Mouse (Mus musculus) lung, adult 2 months (tissue): ENCODE data around the gene Numbl. TPM values are rescaled to one million over a fixed set of nuclear protein-coding genes. Genes with fewer than 3 reads are reported as not detected.
"Not testable (repeated sequence)": the region's sequence is repeated elsewhere in the genome, so short reads cannot be mapped to it uniquely, and the experiment has no call there.

ENCODE experiments used
- DNase-seq: peaks from one replicate; pipeline ENCODE4 v3.0.0; 2022
- H3K4me1 ChIP-seq: fragments of 200-500 bp; 2 replicates; pipeline ENCODE4 v1.6.1; 2011; ENCODE audit warnings: low read length; ENCODE audit not compliant: control insufficient read depth, insufficient read depth
- H3K4me3 ChIP-seq: fragments of 200-500 bp; replicated peaks from 2 replicates; pipeline ENCODE3; 2011; ENCODE audit warnings: low read depth, mild to moderate bottlenecking, control low read depth, low read length; ENCODE audit errors: extremely low read depth
- CTCF ChIP-seq: fragments of 200-500 bp; IDR thresholded peaks from 2 replicates; pipeline ENCODE4 v1.5.1; 2011; ENCODE audit warnings: mild to moderate bottlenecking, low read length, control low read depth; ENCODE audit not compliant: insufficient read depth
- POLR2A ChIP-seq: fragments of 200-500 bp; IDR thresholded peaks from 2 replicates; pipeline ENCODE4 v1.6.1; 2011; ENCODE audit warnings: low read depth, mild to moderate bottlenecking, control low read depth, low read length, borderline replicate concordance; ENCODE audit errors: extremely low read depth
- WGBS: fragments of 180-500 bp; shearing (Covaris S2); methylation state at CpG from one replicate; pipeline ENCODE4 v1.1.7; 2018; 5-methylcytosine and 5-hydroxymethylcytosine counted together
- polyA plus RNA-seq: library from polyadenylated mRNA; depleted of rRNA; stranded (reverse); fragments of >200 nt; gene quantifications from 2 replicates; pipeline ENCODE4 v1.2.3, GENCODE M21; 2012

Gene Numbl
- polyA plus RNA-seq, 1 experiment: 33.0 TPM

DNA sequence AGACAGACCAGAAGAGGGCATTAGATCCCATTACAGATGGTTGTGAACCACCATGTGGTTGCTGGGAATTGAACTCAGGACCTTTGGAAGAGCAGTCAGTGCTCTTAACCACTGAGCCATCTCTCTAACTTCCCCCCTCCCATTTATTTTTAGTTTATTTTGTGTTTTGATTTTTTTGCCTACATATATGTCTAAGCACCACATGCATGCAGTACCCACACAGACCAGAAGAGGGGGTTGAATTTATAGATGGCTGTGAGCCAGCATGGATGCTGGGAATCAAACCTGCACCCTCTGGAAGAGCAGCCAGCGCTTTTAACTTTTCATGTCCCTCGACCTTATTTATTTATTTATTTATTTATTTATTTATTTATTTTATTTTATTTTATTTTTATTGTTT is 14.1 kb upstream of the Numbl start:
- not testable (repeated sequence) for H3K4me1 ChIP-seq, H3K4me3 ChIP-seq, DNase-seq
- WGBS: 88% methylated on average over 2 of the region's 2 CpGs
- peak; percentile 40 for TF ChIP-seq CTCF

DNA sequence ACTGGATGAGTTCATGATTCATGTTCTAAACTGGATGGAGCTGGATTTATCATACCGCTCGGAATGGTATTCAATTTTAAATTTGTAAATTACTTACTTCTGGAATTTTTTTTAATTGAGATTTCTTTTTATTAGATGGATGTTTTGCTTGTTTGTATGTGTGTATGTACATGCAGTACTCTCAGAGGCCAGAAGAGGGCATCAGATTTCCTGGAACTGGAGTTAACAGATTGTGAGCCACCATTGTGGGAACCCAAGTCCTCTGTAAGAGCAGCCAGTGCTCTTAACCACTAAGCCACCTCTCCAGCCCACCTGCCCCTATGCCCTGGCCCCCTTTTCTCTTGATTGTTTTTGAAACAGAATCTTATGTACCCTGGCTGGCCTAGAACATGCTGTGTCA is 9.1 kb upstream of the Numbl start:
- TF ChIP-seq POLR2A (no peak), CTCF (no peak)
- DNase-seq: no peak
- Histone ChIP-seq H3K4me3 (no peak overlapping the region), H3K4me1 (no peaks in the 10 kb centered on the region)
- WGBS: 97% methylated on average over 2 of the region's 2 CpGs

DNA sequence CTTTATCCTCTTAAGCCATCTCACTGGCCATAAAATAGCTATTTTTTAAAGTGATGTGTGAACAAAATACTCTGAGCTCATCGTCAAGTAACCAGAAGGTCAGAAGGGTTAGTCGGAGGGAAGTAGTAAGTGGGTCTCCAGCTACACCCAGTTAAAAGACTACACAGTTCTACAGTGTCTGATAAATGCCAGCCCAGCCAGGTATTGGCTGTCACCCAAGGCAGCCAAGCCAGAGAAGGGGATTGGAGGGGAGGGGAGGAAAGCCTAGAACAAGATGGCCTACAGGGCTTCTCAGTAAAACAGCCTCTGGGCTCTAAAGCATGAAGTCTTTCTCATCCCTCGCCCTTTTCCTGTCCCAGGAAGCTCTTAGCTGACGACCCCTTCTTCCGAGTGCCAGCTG is 8.3 kb upstream of the Numbl start:
- TF ChIP-seq POLR2A: no peak
- TF ChIP-seq CTCF: no peak
- DNase-seq: no peak
- WGBS: 71% methylated on average over 5 of the region's 5 CpGs
- no peaks in the 10 kb centered on the region for H3K4me1 ChIP-seq
- H3K4me3 ChIP-seq: no peak overlapping the region

DNA sequence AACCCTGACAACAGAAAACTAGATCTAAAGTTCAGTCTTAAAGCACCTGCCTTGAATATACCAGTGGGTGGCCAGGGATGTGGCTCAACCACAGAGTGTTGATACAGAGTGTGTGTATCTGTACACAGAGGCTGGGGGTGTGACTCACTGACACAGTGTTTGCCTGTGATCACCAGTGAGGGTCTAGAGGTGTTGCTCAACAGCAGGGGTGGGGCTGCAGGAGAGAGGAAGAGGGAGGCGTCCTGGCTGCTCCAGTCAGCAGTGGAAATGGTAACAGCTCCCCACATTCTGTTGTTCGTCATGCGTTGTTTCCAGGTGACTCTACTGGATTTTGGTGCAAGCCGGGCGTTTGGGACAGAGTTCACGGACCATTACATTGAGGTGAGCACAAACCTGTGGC is 6.3 kb upstream of the Numbl start:
- 61% methylated on average over 6 of the region's 6 CpGs for WGBS
- Histone ChIP-seq H3K4me3 (peak overlapping the region; percentile 27), H3K4me1 (no peaks in the 10 kb centered on the region)
- DNase-seq: peak; percentile 40
- no peak for TF ChIP-seq CTCF
- TF ChIP-seq POLR2A: no peak

DNA sequence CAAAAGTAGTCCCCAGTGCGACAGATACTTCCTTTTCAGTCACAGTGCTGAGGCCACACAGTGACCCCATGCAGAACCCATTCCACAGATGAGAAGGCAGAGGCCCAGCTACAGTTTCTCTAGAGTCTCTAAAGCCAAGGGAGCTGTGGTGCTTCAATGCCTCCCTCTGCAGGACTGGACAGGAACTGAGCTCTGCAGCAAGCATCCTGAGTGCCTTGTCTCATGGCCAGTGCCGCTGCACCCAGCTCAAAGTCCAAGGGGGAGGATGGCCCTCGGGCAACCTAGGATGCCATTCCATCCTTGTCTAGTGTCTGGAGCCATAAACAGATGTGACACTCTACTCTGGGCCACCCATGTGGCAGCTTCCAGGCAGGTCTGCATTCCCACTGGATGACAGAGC is 2.5 kb upstream of the Numbl start:
- no peaks in the 10 kb centered on the region for H3K4me1 ChIP-seq
- WGBS: 65% methylated on average over 3 of the region's 3 CpGs
- no peak for DNase-seq
- TF ChIP-seq CTCF (peak; percentile 62), POLR2A (no peak)
- no peak overlapping the region for H3K4me3 ChIP-seq

DNA sequence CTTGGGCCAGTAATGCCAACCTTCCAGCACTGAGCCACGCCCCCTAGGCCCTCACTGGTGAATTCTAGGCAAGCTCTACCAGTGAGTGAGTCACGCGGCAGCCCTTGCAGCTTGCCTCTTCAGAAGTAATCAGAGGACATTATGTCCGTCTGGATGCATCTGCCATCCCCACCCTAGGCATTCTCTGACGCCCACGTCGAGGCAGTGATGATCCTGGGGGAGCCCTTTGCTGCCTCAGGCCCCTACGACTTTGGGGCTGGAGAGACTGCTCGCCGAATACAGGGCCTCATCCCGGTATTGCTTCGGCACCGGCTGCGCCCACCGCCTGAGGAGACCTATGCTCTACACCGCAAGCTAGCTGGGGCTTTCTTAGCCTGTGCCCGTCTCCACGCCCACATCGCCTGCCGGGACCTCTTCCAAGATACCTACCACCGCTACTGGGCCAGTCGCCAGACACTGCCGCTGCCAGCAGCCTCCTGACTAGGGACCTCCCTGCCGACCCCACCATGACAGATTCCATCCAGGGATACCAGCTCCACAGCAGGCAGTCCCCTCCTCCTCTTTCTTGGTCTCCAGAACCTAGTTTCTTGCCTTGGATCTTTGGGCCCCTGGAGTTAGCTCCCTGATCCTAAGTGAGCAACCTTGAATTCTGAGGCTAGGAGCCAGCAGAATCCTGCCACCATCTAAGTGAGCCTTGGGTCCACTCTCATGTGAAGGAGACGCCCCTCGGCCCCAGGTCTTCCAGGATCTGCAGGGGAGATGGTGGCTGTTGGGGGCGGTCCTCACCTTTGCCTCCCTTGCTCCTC is 984 bp upstream of the Numbl start:
- no peak overlapping the region for H3K4me3 ChIP-seq
- peak; percentile 47 for DNase-seq
- no peaks in the 10 kb centered on the region for H3K4me1 ChIP-seq
- WGBS: 44% methylated on average over 27 of the region's 27 CpGs
- no peak for TF ChIP-seq CTCF
- no peak for TF ChIP-seq POLR2A

DNA sequence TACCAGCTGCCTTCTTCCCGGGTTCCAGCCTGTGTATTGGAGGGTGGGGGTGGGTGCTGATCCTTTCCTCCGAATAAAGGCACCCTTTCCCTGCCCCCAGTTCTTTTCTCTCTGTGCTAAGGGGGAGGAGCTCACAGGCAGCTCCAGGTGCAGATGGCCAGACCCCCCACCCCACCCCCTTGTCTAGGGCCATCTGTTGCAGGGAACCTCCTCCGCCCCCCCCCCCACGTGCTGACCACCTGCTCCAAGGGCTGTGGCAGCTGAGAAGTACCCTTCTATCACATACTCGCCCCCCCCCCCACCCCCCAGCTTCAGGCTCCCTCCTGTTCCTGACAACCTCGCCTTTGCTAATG is 405 bp upstream of the Numbl start:
- no peaks in the 10 kb centered on the region for H3K4me1 ChIP-seq
- no peak for DNase-seq
- H3K4me3 ChIP-seq: peak overlapping the region; percentile 79
- no peak for TF ChIP-seq CTCF
- TF ChIP-seq POLR2A: no peak
- WGBS: 14% methylated on average over 5 of the region's 6 CpGs

DNA sequence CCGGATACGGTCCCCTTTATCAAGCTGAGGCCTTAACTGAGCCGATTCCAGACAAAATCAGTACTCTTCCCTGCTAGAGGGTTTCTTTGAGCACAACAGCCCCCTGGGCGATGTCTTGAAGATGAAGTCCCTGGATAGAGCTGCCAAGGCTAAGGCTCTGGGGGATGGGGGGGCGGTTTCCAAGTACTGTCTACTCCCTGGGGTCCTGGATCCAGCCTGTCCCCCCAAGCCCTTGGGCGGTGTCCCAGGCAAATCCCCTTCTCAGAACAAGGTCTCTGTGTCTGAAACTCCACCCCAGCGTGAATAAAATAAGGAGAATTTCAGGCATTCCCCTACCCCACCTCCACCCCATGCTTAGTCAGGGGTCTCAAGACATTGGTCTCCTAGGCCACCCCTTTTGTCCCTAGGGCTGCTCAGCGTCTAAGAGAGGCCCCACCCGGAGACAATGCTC is 1.1 kb downstream of the Numbl start:
- DNase-seq: no peak
- 14% methylated on average over 9 of the region's 9 CpGs for WGBS
- Histone ChIP-seq H3K4me1 (no peaks in the 10 kb centered on the region), H3K4me3 (peak overlapping the region; percentile 51)
- TF ChIP-seq CTCF (no peak), POLR2A (no peak)

DNA sequence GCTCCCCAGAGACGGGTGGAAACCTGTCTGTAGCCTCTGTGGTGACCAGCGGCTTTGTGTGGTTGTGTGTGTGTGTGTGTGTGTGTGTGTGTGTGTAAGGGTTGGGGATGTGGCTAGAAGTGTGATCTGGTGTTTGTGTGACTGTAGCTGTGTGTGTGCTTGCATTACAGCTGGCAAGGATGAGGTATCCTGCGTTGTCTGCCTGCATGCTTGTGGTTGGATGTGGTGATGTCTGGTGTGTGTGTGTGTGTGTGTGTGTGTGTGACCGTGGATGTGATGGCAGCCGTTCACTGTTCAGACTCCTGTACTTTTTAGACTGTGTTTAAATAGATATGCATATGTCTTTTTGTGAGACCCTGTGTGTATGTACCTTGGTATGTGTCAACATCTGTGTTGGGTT is 1.5 kb downstream of the Numbl start:
- 36% methylated on average over 5 of the region's 5 CpGs for WGBS
- Histone ChIP-seq H3K4me1 (no peaks in the 10 kb centered on the region), H3K4me3 (peak overlapping the region; percentile 28)
- TF ChIP-seq POLR2A: no peak
- no peak for TF ChIP-seq CTCF
- DNase-seq: no peak

DNA sequence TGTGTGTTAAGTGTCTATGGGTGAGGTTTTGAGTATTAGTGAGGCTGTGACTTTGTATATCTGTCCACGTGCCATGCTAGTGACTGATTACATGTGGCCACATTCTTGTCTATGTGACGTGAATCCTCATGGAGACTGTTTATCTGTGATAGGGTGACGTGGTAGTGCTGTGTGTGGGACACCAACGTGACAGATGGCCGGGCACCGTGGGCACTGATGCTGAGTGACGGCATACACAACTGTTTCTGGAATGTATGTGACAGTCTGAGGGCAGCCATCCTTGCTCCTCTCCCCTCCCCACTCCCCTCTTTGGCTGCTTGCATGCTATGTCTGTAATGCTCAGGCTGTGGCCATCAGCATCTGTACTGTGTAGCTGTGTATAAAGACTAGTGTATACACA is 2.6 kb downstream of the Numbl start:
- WGBS: 71% methylated on average over 7 of the region's 7 CpGs

More for the DNA sequence above, 2.6 kb downstream of the Numbl start:
- TF ChIP-seq POLR2A (no peak), CTCF (no peak)
- H3K4me3 ChIP-seq: no peak overlapping the region
- H3K4me1 ChIP-seq: no peaks in the 10 kb centered on the region
- no peak for DNase-seq
